ENCODE assay signal across 21 mouse cellular contexts in genomic region chr15:56076680-56077079, GRCm38 (mm10).
DNase-seq lines count a peak whose midpoint lies in the region; ATAC-seq and TF ChIP-seq lines count a peak whose summit lies in the region.
"Had no signal": no experiment of that assay in that cellular context is flagged by ENCODE, and none has a peak within 500 bp of the region (broad histone marks: within the 10 kb centered on the region; RNA-seq: fewer than 3 reads in every experiment).

No protein-coding gene starts in this region.

- no peaks in the 10 kb centered on the region for H3K27me3 ChIP-seq in hindbrain, embryonic 13.5 days
- no peaks in the 10 kb centered on the region for H3K27me3 ChIP-seq in hindbrain, postnatal 0 days (ENCODE audit: insufficient read depth, low read length)
- no peaks in the 10 kb centered on the region for H3K27me3 ChIP-seq in kidney, embryonic 16.5 days (ENCODE audit: insufficient read depth, low read length)
- H3K27me3 ChIP-seq in embryonic facial prominence, embryonic 12.5 days = no peaks in the 10 kb centered on the region
- no peaks in the 10 kb centered on the region for H3K27me3 ChIP-seq in limb, embryonic 11.5 days (ENCODE audit: control insufficient read depth, insufficient read depth, low read length)
- H3K27me3 ChIP-seq in liver, embryonic 12.5 days (replicated peaks) = no peaks in the 10 kb centered on the region
- no peaks in the 10 kb centered on the region for H3K27me3 ChIP-seq in lung, postnatal 0 days (replicated peaks; ENCODE audit: insufficient read depth, low read length)
- H3K27me3 ChIP-seq: CH12.LX; forebrain, embryonic 13.5 days; heart, embryonic 13.5 days; hindbrain, embryonic 15.5 days had no signal

- peaks cover 18% of the 10 kb centered on the region for H3K4me1 ChIP-seq in hindbrain, embryonic 13.5 days (replicated peaks)
- no peaks in the 10 kb centered on the region for H3K4me1 ChIP-seq in hindbrain, postnatal 0 days (ENCODE audit: insufficient read depth, low read length)
- H3K4me1 ChIP-seq in kidney, embryonic 16.5 days (ENCODE audit: insufficient read depth, low read length) = 0 out of 2 replicates have a peak, but pooled peaks cover 4% of the 10 kb centered on the region
- H3K4me1 ChIP-seq in embryonic facial prominence, embryonic 12.5 days = peaks cover 13% of the 10 kb centered on the region
- peaks cover 17% of the 10 kb centered on the region for H3K4me1 ChIP-seq in limb, embryonic 11.5 days (ENCODE audit: control insufficient read depth, insufficient read depth, low read length)
- no peaks in the 10 kb centered on the region for H3K4me1 ChIP-seq in liver, embryonic 12.5 days
- no peaks in the 10 kb centered on the region for H3K4me1 ChIP-seq in lung, postnatal 0 days (ENCODE audit: insufficient read depth, low read depth, low read length)
- H3K4me1 ChIP-seq: heart, embryonic 13.5 days had no signal

- no peak overlapping the region for H3K4me3 ChIP-seq in hindbrain, embryonic 13.5 days
- H3K4me3 ChIP-seq in hindbrain, postnatal 0 days (ENCODE audit: low read length) = no peak overlapping the region
- no peak overlapping the region for H3K4me3 ChIP-seq in kidney, embryonic 16.5 days (ENCODE audit: low read length)
- no peak overlapping the region for H3K4me3 ChIP-seq in embryonic facial prominence, embryonic 12.5 days
- H3K4me3 ChIP-seq in limb, embryonic 11.5 days (ENCODE audit: low read depth, low read length) = no peak overlapping the region
- H3K4me3 ChIP-seq in liver, embryonic 12.5 days = no peak overlapping the region
- H3K4me3 ChIP-seq in lung, postnatal 0 days (ENCODE audit: low read depth, low read length) = no peak overlapping the region
- H3K4me3 ChIP-seq: forebrain, embryonic 13.5 days; gastrocnemius, adult 2 months; heart, embryonic 13.5 days; hindbrain, embryonic 15.5 days had no signal

- peak overlapping the region; percentile 69; the same call in 1 of the 2 replicates for H3K27ac ChIP-seq in hindbrain, embryonic 13.5 days
- H3K27ac ChIP-seq in hindbrain, postnatal 0 days = no peak overlapping the region
- no peak overlapping the region for H3K27ac ChIP-seq in kidney, embryonic 16.5 days (ENCODE audit: low read length)
- H3K27ac ChIP-seq in embryonic facial prominence, embryonic 12.5 days = peak overlapping the region; percentile 72; the same call in 1 of the 2 replicates
- peak overlapping the region; percentile 60; the same call in 1 of the 2 replicates for H3K27ac ChIP-seq in limb, embryonic 11.5 days (replicated peaks; ENCODE audit: low read depth, low read length)
- no peak overlapping the region for H3K27ac ChIP-seq in liver, embryonic 12.5 days
- no peak overlapping the region for H3K27ac ChIP-seq in lung, postnatal 0 days (ENCODE audit: low read length)
- H3K27ac ChIP-seq: forebrain, embryonic 13.5 days; gastrocnemius, adult 2 months; heart, embryonic 13.5 days; hindbrain, embryonic 15.5 days had no signal

- H3K36me3 ChIP-seq in hindbrain, embryonic 13.5 days = no peaks in the 10 kb centered on the region
- H3K36me3 ChIP-seq in hindbrain, postnatal 0 days (ENCODE audit: insufficient read depth, low read length) = no peaks in the 10 kb centered on the region
- H3K36me3 ChIP-seq in kidney, embryonic 16.5 days (ENCODE audit: insufficient read depth, low read length) = no peaks in the 10 kb centered on the region
- no peaks in the 10 kb centered on the region for H3K36me3 ChIP-seq in embryonic facial prominence, embryonic 12.5 days
- H3K36me3 ChIP-seq in limb, embryonic 11.5 days (ENCODE audit: control insufficient read depth, insufficient read depth, low read length) = no peaks in the 10 kb centered on the region
- no peaks in the 10 kb centered on the region for H3K36me3 ChIP-seq in liver, embryonic 12.5 days
- H3K36me3 ChIP-seq in lung, postnatal 0 days (ENCODE audit: insufficient read depth, low read length) = no peaks in the 10 kb centered on the region
- H3K36me3 ChIP-seq: heart, embryonic 13.5 days; hindbrain, embryonic 15.5 days had no signal

- no peak for TF ChIP-seq CTCF in hindbrain, postnatal 0 days (IDR thresholded peaks at IDR 0.05; ENCODE audit: low read depth)
- no peak for TF ChIP-seq CTCF in lung, postnatal 0 days (IDR thresholded peaks at IDR 0.05)

- WGBS in hindbrain, embryonic 13.5 days = 97% methylated on average over 1 of the region's 1 CpGs
- 79% methylated on average over 1 of the region's 1 CpGs for WGBS in hindbrain, postnatal 0 days
- 59% methylated on average over 1 of the region's 1 CpGs for WGBS in kidney, embryonic 16.5 days
- 69% methylated on average over 1 of the region's 1 CpGs for WGBS in embryonic facial prominence, embryonic 12.5 days
- WGBS in limb, embryonic 11.5 days = 89% methylated on average over 1 of the region's 1 CpGs
- WGBS in liver, embryonic 12.5 days (ENCODE audit: insufficient replicate concordance) = 82% methylated on average over 1 of the region's 1 CpGs
- WGBS in lung, postnatal 0 days = 78% methylated on average over 1 of the region's 1 CpGs

- no peak for DNase-seq in hindbrain, postnatal 0 days (ENCODE audit: low spot score)
- no peak for DNase-seq in kidney, postnatal 4 days
- no peak for DNase-seq in limb, embryonic 11.5 days (ENCODE audit: low spot score)
- no peak for DNase-seq in lung, postnatal 0 days (ENCODE audit: low spot score)
- DNase-seq: adrenal gland, postnatal 14 days; cerebellum, adult 2 months; cerebellum, postnatal 10 days; gastrocnemius, adult 2 months; gastrocnemius, postnatal 25 days; heart, adult 11 months; heart, postnatal 36 days had no signal

- H3K4me2 ChIP-seq in hindbrain, embryonic 13.5 days = no peak overlapping the region
- H3K4me2 ChIP-seq in hindbrain, postnatal 0 days (ENCODE audit: low read depth, low read length) = no peak overlapping the region
- H3K4me2 ChIP-seq in kidney, embryonic 16.5 days (replicated peaks; ENCODE audit: low read depth, low read length) = no peak overlapping the region
- H3K4me2 ChIP-seq in embryonic facial prominence, embryonic 12.5 days (replicated peaks) = no peak overlapping the region
- H3K4me2 ChIP-seq in limb, embryonic 11.5 days (ENCODE audit: low read depth, severe bottlenecking) = no peak overlapping the region
- no peak overlapping the region for H3K4me2 ChIP-seq in liver, embryonic 12.5 days
- no peak overlapping the region for H3K4me2 ChIP-seq in lung, postnatal 0 days (replicated peaks; ENCODE audit: low read depth, low read length)
- H3K4me2 ChIP-seq: forebrain, embryonic 13.5 days; heart, embryonic 13.5 days had no signal

- TF ChIP-seq EP300 in lung, postnatal 0 days (IDR thresholded peaks at IDR 0.05) = no peak

- no peak overlapping the region for H3K9ac ChIP-seq in hindbrain, embryonic 13.5 days
- no peak overlapping the region for H3K9ac ChIP-seq in hindbrain, postnatal 0 days (replicated peaks; ENCODE audit: low read length)
- H3K9ac ChIP-seq in kidney, embryonic 16.5 days (replicated peaks; ENCODE audit: low read length) = no peak overlapping the region
- H3K9ac ChIP-seq in embryonic facial prominence, embryonic 12.5 days = no peak overlapping the region
- H3K9ac ChIP-seq in limb, embryonic 11.5 days (ENCODE audit: low read length) = no peak overlapping the region
- no peak overlapping the region for H3K9ac ChIP-seq in liver, embryonic 12.5 days
- H3K9ac ChIP-seq in lung, postnatal 0 days (replicated peaks; ENCODE audit: low read depth) = no peak overlapping the region
- H3K9ac ChIP-seq: forebrain, embryonic 13.5 days; heart, embryonic 13.5 days; hindbrain, embryonic 15.5 days had no signal

- H3K9me3 ChIP-seq in hindbrain, embryonic 13.5 days = no peaks in the 10 kb centered on the region; the same call in 1 of the 2 replicates
- H3K9me3 ChIP-seq in hindbrain, postnatal 0 days (ENCODE audit: low read length) = no peaks in the 10 kb centered on the region
- peaks cover 4% of the 10 kb centered on the region; the same call in 1 of the 2 replicates for H3K9me3 ChIP-seq in kidney, embryonic 16.5 days (ENCODE audit: low read length)
- no peaks in the 10 kb centered on the region for H3K9me3 ChIP-seq in embryonic facial prominence, embryonic 12.5 days
- H3K9me3 ChIP-seq in limb, embryonic 11.5 days (ENCODE audit: control insufficient read depth, low read length) = no peaks in the 10 kb centered on the region
- no peaks in the 10 kb centered on the region for H3K9me3 ChIP-seq in liver, embryonic 12.5 days (replicated peaks)
- H3K9me3 ChIP-seq in lung, postnatal 0 days (ENCODE audit: low read length) = no peaks in the 10 kb centered on the region
- H3K9me3 ChIP-seq: hindbrain, embryonic 15.5 days had no signal

- ATAC-seq in hindbrain, embryonic 13.5 days (ENCODE audit: low FRiP score) = no peak
- no peak for ATAC-seq in hindbrain, postnatal 0 days
- ATAC-seq in kidney, embryonic 16.5 days (ENCODE audit: low FRiP score, low TSS enrichment) = peak; percentile 61; the same call in 1 of the 2 replicates
- ATAC-seq in embryonic facial prominence, embryonic 12.5 days (ENCODE audit: insufficient number of reproducible peaks, insufficient read depth, low FRiP score, low TSS enrichment) = no peak
- no peak for ATAC-seq in limb, embryonic 11.5 days (ENCODE audit: insufficient number of reproducible peaks, low FRiP score, low TSS enrichment, low read depth)
- no peak for ATAC-seq in liver, embryonic 12.5 days
- no peak for ATAC-seq in lung, postnatal 0 days
- ATAC-seq: activated CD4-positive, CD25-positive, alpha-beta regulatory T cell, adult 4 months; forebrain, embryonic 13.5 days; Patski had no signal

Comparison
In these comparisons a context has a peak if more than half of its experiments do, and no peak if none do; other contexts are left out.
1. H3K27ac ChIP-seq: peak in hindbrain, embryonic 13.5 days (single experiment), embryonic facial prominence, embryonic 12.5 days (single experiment) and limb, embryonic 11.5 days (single experiment); none in hindbrain, postnatal 0 days (single experiment), kidney, embryonic 16.5 days (single experiment), liver, embryonic 12.5 days (single experiment) and lung, postnatal 0 days (single experiment).